Mouse (Mus musculus) telencephalon, adult 2 months (tissue): ENCODE data around the gene S1pr4.

Experiments used
- DNase-seq: peaks from one replicate; pipeline ENCODE4 v3.0.0-alpha.2; 2011; ENCODE audit warnings: low read depth, low spot score

The S1pr4 gene

DNA sequence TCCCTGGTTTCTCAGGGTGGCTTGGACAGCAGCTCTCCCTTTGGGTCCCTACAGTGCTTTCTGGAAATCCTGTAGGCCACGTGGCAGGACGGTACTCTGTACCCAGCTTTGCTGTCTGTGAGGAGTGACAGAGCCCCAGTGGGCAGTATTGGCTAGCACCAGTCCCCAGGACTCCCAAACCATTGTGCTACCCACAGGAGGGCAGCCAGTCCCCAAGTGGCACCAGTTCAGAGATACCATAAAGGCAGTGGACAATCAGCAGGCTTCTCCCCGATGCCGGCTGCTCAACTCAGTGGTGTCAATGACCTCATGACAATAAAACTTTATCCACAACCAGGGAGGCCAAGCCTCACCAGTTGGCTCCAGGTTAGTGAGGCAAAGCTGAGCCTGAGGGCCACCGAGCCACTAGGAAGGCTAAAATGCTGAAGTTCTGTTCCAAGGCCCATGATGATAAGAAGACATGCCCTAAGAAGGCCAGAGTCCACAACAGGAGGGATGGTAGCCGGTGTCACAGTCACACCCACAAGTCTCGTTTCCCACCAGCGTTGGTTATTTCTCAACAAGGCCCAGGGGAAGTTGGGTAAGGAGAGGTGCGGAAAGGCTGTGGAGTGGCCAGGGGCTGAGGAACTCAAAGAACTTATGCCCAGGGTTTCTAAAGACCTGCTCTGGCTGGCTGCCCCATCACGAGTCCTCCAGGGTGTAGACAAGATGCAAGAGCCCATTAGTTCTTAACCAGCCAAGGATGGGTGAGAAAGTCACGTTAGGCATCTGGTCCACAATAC, 5.5 kb downstream of the S1pr4 start:
- no peak for DNase-seq

GRCm38 (mm10) chr10:81493601-81494220, 6.2 kb downstream of the S1pr4 start:
- DNase-seq: no peak

DNA sequence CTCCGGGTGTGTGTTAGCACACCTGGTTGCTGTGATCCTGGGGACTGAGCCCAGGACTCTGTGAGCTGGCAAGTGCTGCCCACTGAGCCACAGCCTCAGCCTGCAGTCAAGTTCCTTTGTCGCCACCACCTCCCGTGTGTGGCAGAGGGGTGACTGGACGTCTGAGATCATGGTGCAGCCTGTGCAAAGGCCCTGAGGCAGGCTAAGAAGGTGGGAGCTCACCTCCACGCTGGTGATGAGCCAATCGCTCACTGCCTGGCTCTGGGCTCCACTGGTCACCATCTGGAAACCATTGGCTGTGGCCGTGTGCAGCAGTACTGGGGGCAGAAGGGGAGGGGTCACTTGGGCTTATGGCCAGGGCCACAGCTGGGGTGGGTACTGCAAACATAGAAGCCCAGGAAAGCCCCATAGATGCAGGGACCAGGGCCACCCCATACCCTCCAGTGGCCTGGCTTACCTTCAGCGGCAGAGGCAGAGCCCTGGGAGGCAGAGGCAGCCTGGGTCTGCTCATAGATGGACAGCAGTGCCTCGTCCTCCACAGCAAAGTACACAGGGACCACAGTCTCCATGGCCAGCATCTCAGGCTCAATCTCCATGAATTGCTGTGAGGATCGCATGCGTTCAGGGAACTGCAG, 7.2 kb downstream of the S1pr4 start:
- no peak for DNase-seq

GRCm38 (mm10) chr10:81491018-81491417, 8.9 kb downstream of the S1pr4 start:
- no peak for DNase-seq

DNA sequence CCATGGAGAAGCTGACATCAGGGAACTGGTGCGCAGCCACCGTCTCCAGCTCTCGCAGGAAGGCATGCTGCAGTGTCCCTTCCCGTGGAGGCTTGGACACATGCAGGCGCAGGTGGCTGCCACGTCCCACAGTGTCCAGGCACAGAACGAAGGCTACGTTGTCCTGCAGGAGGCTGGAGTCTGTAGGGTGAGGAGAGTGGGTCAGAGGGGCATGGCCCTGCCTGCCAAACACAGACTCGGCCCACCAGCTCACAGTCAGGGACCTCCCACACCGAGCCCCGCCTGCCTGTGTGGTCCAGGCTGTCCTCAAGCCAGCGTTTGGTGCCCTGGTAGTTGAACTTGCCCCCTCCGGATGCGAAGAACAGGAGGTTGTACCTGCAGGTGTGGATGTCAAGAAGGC, 10.0 kb downstream of the S1pr4 start:
- DNase-seq: no peak

DNA sequence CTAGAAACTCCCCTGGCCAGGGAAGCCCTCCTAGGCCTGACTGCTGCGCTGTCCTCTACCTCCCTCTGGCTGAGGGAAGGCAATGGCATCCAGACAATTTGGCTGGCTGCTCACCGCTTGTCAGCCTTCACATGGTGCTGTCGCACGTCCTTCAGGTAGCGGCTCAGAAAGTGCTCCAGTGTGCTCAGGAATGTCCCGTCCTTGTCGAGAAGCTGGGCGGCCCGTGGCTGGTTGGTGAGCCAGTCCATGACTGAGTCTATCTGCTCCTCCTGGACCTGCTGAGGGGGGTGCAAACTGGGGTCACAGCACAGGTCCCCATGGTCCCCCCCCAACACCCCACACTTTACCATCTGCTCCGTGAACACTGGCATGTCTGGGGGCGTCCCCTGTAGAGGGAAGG, 11.9 kb downstream of the S1pr4 start:
- DNase-seq: no peak

GRCm38 (mm10) chr10:81486496-81486895, 13.4 kb downstream of the S1pr4 start:
- DNase-seq: no peak

DNA sequence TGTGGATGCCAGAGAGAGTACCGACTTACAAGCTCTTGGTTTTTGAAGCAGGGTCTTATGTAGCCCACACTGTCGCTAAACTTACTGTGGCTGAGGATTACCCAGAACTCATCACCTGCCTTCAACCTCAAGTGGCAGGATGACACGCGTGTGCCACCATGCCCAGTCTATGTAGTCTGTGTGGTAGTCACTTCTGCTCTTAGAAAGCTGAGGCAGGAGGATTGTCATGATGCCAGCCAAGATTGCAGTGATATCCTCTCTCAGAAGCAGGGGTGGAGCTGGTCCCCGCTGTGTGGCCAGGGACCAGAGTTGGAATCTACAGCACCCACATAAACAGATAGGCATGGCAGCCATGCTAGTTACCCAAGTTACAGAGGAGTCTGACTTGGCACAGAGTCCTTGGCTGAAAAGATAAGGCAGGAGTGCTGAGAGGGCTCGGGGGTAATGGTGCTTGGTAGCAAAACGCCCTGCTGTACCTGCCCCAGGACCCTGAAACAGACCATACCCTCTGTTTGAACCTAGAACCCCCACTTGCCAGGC, 14.4 kb downstream of the S1pr4 start:
- DNase-seq: no peak

- DNase-seq: no peak
These were observed 14.9 kb downstream of the S1pr4 start for GRCm38 (mm10) chr10:81485060-81485449.

- no peak for DNase-seq
These were observed 15.4 kb downstream of the S1pr4 start for GRCm38 (mm10) chr10:81484441-81485059.

DNA sequence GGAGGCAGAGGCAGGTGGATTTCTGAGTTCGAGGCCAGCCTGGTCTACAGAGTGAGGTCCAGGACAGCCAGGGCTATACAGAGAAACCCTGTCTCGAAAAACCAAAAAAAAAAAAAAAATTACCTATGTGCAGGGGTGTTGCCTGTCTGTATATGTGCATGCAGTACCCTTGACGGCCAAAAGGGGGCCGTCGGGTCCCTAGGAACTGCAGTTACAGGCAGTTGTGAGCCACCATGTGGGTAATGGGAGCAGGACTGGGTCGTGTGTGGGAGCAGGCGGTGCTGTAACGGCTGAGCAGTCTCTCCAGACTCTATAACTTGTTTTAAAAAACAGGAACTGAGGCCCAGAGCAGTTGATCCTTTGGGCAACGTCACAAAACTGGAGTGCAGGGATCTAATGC, 15.9 kb downstream of the S1pr4 start:
- DNase-seq: no peak

- DNase-seq: no peak
These were observed 17.4 kb downstream of the S1pr4 start, which contains the start of gene Celf5 for GRCm38 (mm10) chr10:81482533-81482889. Gene Celf5 (minus strand): TSS chr10:81482709.

- no peak for DNase-seq
These were observed 18.1 kb downstream of the S1pr4 start for GRCm38 (mm10) chr10:81481605-81482532.

GRCm38 (mm10) chr10:81474461-81474860, 25.5 kb downstream of the S1pr4 start:
- no peak for DNase-seq

GRCm38 (mm10) chr10:81473003-81473451, 26.9 kb downstream of the S1pr4 start:
- peak; percentile 95 for DNase-seq

GRCm38 (mm10) chr10:81472403-81473002, 27.4 kb downstream of the S1pr4 start:
- no peak for DNase-seq

DNA sequence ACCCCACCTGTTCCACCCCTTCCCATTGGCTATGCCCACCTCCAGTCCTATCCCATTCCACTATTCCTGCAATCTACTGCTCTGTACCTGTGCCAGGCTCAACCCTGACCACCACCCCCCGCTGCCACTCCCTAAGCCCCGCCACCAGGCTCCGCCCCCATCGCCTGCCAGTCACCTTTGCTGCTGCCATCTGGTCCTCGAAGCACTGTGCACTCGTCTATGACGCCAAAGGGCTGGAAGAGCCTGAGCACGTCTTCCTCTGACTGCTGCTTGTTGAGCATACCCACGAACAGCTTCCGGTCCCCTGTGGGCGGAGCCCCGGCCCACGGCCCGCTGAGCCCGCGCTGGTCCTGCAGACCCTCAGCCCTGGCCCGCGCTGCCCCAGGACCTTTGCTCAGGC, 29.5 kb downstream of the S1pr4 start:
- DNase-seq: no peak

DNA sequence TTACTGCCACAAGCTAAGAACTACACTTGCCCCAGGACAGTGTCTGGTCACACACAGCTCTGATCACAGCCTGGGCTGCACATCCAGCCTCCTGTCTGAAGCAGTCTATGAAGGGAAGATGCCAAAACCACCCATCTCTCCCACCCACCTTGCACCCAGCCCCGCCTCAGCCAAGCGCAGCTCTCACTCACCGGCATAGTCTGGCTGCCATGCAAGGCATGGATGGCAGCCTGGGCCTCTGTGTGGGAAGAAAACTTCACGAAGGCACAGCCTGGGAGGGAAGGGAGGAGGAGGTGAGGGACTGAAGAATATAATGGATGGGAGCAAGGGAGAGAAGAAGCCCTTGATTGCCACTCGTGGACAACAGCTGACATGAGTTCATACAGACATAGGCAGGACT, 30.7 kb downstream of the S1pr4 start:
- DNase-seq: peak; percentile 88

GRCm38 (mm10) chr10:81467670-81468235, 32.2 kb downstream of the S1pr4 start:
- DNase-seq: no peak

- no peak for DNase-seq
These were observed 33.1 kb downstream of the S1pr4 start for GRCm38 (mm10) chr10:81466881-81467280.
